Mouse (Mus musculus) right cerebral cortex, adult 2 months (tissue): ENCODE data around the gene Psmd9.

ENCODE experiments used
- DNase-seq, 2 experiments: peaks; one replicate each; pipeline ENCODE4 v3.0.0; 2021 to 2022; ENCODE audit warnings: low spot score in 2 of 2

Gene Psmd9

GRCm38 (mm10) chr5:123137044-123137909 is 31.9 kb upstream of the Psmd9 start:
- DNase-seq = peak; percentile 67 to 70

- peak in 1 of 2 experiments; percentile 35 for DNase-seq
These were observed 31.3 kb upstream of the Psmd9 start for GRCm38 (mm10) chr5:123137910-123138229.

GRCm38 (mm10) chr5:123138230-123138911 is 30.8 kb upstream of the Psmd9 start:
- DNase-seq = peak in 1 of 2 experiments; percentile 50

GRCm38 (mm10) chr5:123138953-123139721 is 30.1 kb upstream of the Psmd9 start:
- DNase-seq = peak; percentile 86 to 88

GRCm38 (mm10) chr5:123139722-123140627 is 29.2 kb upstream of the Psmd9 start:
- DNase-seq = peak in 1 of 2 experiments; percentile 40

GRCm38 (mm10) chr5:123140694-123141554 is 28.3 kb upstream of the Psmd9 start:
- DNase-seq = peak; percentile 94 to 98

- DNase-seq = peak in 1 of 2 experiments; percentile 58
These were observed 27.6 kb upstream of the Psmd9 start for GRCm38 (mm10) chr5:123141555-123142160.

- peak; percentile 46 to 55 for DNase-seq
These were observed 26.8 kb upstream of the Psmd9 start, which contains the start of gene Setd1b for GRCm38 (mm10) chr5:123142161-123143157. Gene Setd1b (plus strand): TSS chr5:123142193.

- DNase-seq = peak; percentile 43 to 55
These were observed 25.8 kb upstream of the Psmd9 start for GRCm38 (mm10) chr5:123143251-123143970.

- DNase-seq = no peak
These were observed 25.1 kb upstream of the Psmd9 start for GRCm38 (mm10) chr5:123143971-123144745.

- no peak for DNase-seq
These were observed 24.2 kb upstream of the Psmd9 start for GRCm38 (mm10) chr5:123144746-123145590.

GRCm38 (mm10) chr5:123146357-123146756 is 22.9 kb upstream of the Psmd9 start:
- no peak for DNase-seq

- no peak for DNase-seq
These were observed 21.6 kb upstream of the Psmd9 start for GRCm38 (mm10) chr5:123147569-123147968.

GRCm38 (mm10) chr5:123148073-123148722 is 21.0 kb upstream of the Psmd9 start:
- no peak for DNase-seq
